In genomic region chr1:47646681-47647080, GRCm38 (mm10) we compare ENCODE assay signal across 25 mouse cellular contexts.
DNase-seq lines count a peak whose midpoint lies in the region; ATAC-seq lines count a peak whose summit lies in the region.
"Had no signal": no experiment of that assay in that cellular context is flagged by ENCODE, and none has a peak within 500 bp of the region (broad histone marks: within the 10 kb centered on the region; RNA-seq: fewer than 3 reads in every experiment).

No protein-coding gene starts in this region.

- no peaks in the 10 kb centered on the region for H3K27me3 ChIP-seq in forebrain, embryonic 15.5 days
- H3K27me3 ChIP-seq in forebrain, embryonic 10.5 days (ENCODE audit: poor library complexity, severe bottlenecking): no peaks in the 10 kb centered on the region
- H3K27me3 ChIP-seq in neural tube, embryonic 12.5 days (replicated peaks): no peaks in the 10 kb centered on the region
- H3K27me3 ChIP-seq in hindbrain, embryonic 14.5 days (ENCODE audit: control insufficient read depth, insufficient read depth, low read length): no peaks in the 10 kb centered on the region
- H3K27me3 ChIP-seq: CH12.LX; embryonic facial prominence, embryonic 15.5 days; liver, embryonic 13.5 days; neural tube, embryonic 13.5 days; Patski had no signal

- H3K9me3 ChIP-seq in forebrain, embryonic 15.5 days: no peaks in the 10 kb centered on the region
- no peaks in the 10 kb centered on the region for H3K9me3 ChIP-seq in forebrain, embryonic 10.5 days
- no peaks in the 10 kb centered on the region for H3K9me3 ChIP-seq in neural tube, embryonic 12.5 days
- H3K9me3 ChIP-seq in hindbrain, embryonic 14.5 days (ENCODE audit: control insufficient read depth, low read length): no peaks in the 10 kb centered on the region
- H3K9me3 ChIP-seq: embryonic facial prominence, embryonic 15.5 days; G1E; heart, embryonic 10.5 days; liver, embryonic 13.5 days; neural tube, embryonic 13.5 days had no signal

- no peaks in the 10 kb centered on the region for H3K36me3 ChIP-seq in forebrain, embryonic 15.5 days
- no peaks in the 10 kb centered on the region for H3K36me3 ChIP-seq in forebrain, embryonic 10.5 days (replicated peaks)
- no peaks in the 10 kb centered on the region for H3K36me3 ChIP-seq in neural tube, embryonic 12.5 days
- no peaks in the 10 kb centered on the region for H3K36me3 ChIP-seq in hindbrain, embryonic 14.5 days (replicated peaks; ENCODE audit: control insufficient read depth, insufficient read depth)
- H3K36me3 ChIP-seq: embryonic facial prominence, embryonic 15.5 days; G1E; heart, embryonic 10.5 days; liver, embryonic 13.5 days; neural tube, embryonic 13.5 days had no signal

- ATAC-seq in forebrain, embryonic 15.5 days (replicated peaks): peak; percentile 64
- peak; percentile 83 for ATAC-seq in neural tube, embryonic 12.5 days (ENCODE audit: low FRiP score, low read depth)
- peak; percentile 75; the same call in 1 of the 2 replicates for ATAC-seq in hindbrain, embryonic 14.5 days (ENCODE audit: low FRiP score)
- ATAC-seq: Patski had no signal

- 57% methylated on average over 4 of the region's 4 CpGs for WGBS in forebrain, embryonic 15.5 days
- WGBS in forebrain, embryonic 10.5 days: 87% methylated on average over 4 of the region's 4 CpGs
- 53% methylated on average over 4 of the region's 4 CpGs for WGBS in neural tube, embryonic 12.5 days
- WGBS in hindbrain, embryonic 14.5 days: 41% methylated on average over 4 of the region's 4 CpGs

- DNase-seq in forebrain, embryonic 10.5 days (ENCODE audit: extremely low spot score, low spot score): no peak
- no peak for DNase-seq in neural tube, embryonic 10.5 days (ENCODE audit: extremely low spot score, low spot score)
- DNase-seq in hindbrain, embryonic 14.5 days (ENCODE audit: low spot score): peak; percentile 30
- DNase-seq in kidney, adult 18-20 months: no peak
- no peak for DNase-seq in T-cell, adult 2 months (ENCODE audit: low spot score)
- DNase-seq: adrenal gland, adult 2 months; B cell, adult 2 months; cerebellum, adult 18-20 months; cerebellum, postnatal 14 days; heart, postnatal 4 days; kidney, adult 8-10 months; kidney, postnatal 10 days; liver, embryonic 13.5 days; lung, adult 2 months; lung, postnatal 14 days; right cerebral cortex, adult 18-20 months had no signal

- no peak overlapping the region for H3K4me2 ChIP-seq in forebrain, embryonic 15.5 days (replicated peaks)
- no peak overlapping the region for H3K4me2 ChIP-seq in neural tube, embryonic 12.5 days (replicated peaks)
- no peak overlapping the region for H3K4me2 ChIP-seq in hindbrain, embryonic 14.5 days (replicated peaks)
- H3K4me2 ChIP-seq: embryonic facial prominence, embryonic 15.5 days; liver, embryonic 13.5 days; neural tube, embryonic 13.5 days had no signal

- H3K9ac ChIP-seq in forebrain, embryonic 15.5 days (replicated peaks): no peak overlapping the region
- no peak overlapping the region for H3K9ac ChIP-seq in neural tube, embryonic 12.5 days
- no peak overlapping the region for H3K9ac ChIP-seq in hindbrain, embryonic 14.5 days
- H3K9ac ChIP-seq: embryonic facial prominence, embryonic 15.5 days; liver, embryonic 13.5 days; neural tube, embryonic 13.5 days had no signal

- no peak overlapping the region for H3K27ac ChIP-seq in forebrain, embryonic 15.5 days (replicated peaks)
- H3K27ac ChIP-seq in forebrain, embryonic 10.5 days: no peak overlapping the region
- H3K27ac ChIP-seq in neural tube, embryonic 12.5 days: no peak overlapping the region
- H3K27ac ChIP-seq in hindbrain, embryonic 14.5 days: no peak overlapping the region
- H3K27ac ChIP-seq: embryonic facial prominence, embryonic 15.5 days; heart, embryonic 10.5 days; left cerebral cortex, adult 2 months; liver, embryonic 13.5 days; neural tube, embryonic 13.5 days had no signal

- H3K4me1 ChIP-seq in forebrain, embryonic 15.5 days: no peaks in the 10 kb centered on the region
- H3K4me1 ChIP-seq in forebrain, embryonic 10.5 days: no peaks in the 10 kb centered on the region
- no peaks in the 10 kb centered on the region for H3K4me1 ChIP-seq in neural tube, embryonic 12.5 days
- H3K4me1 ChIP-seq in hindbrain, embryonic 14.5 days (replicated peaks; ENCODE audit: control insufficient read depth, insufficient read depth, low read length): no peaks in the 10 kb centered on the region
- H3K4me1 ChIP-seq: embryonic facial prominence, embryonic 15.5 days; heart, embryonic 10.5 days; liver, embryonic 13.5 days; neural tube, embryonic 13.5 days had no signal

- H3K4me3 ChIP-seq in forebrain, embryonic 15.5 days: no peak overlapping the region
- no peak overlapping the region for H3K4me3 ChIP-seq in forebrain, embryonic 10.5 days
- H3K4me3 ChIP-seq in neural tube, embryonic 12.5 days: no peak overlapping the region
- no peak overlapping the region for H3K4me3 ChIP-seq in hindbrain, embryonic 14.5 days (replicated peaks; ENCODE audit: low read length)
- H3K4me3 ChIP-seq: embryonic facial prominence, embryonic 15.5 days; heart, embryonic 10.5 days; left cerebral cortex, adult 2 months; liver, embryonic 13.5 days; neural tube, embryonic 13.5 days had no signal
